In the genomic region with DNA sequence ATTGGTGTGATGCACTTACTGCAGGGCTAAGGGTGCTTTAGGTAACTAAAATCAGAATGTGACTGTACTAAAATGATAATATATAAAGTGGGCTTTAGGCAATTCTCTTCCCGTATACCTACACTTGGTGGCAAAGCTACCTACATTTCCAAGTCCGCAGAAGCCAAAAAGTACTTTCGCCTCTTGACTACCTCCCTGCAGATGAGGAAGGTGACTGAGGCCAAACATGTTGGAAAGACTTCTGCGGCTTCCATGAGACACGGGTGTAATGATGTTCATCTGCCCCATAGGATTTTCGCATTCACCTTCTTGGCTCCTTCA, we compare ENCODE assay signal across 8 mouse cellular contexts. TPM values are rescaled to one million over a fixed set of nuclear protein-coding genes. Genes with fewer than 3 reads are reported as not detected.
A peak's percentile ranks its signal among the peaks of the same experiment; 100 is the strongest.
DNase-seq lines count a peak whose midpoint lies in the region; ATAC-seq and TF ChIP-seq lines count a peak whose summit lies in the region.

No protein-coding gene starts in this region.

- TF ChIP-seq CTCF in G1E (IDR thresholded peaks at IDR 0.05; ENCODE audit: low read depth, low read length), result no peak

- H3K27ac ChIP-seq in heart, embryonic 12.5 days (ENCODE audit: poor library complexity, severe bottlenecking), result peak overlapping the region; percentile 60
- peak overlapping the region; percentile 95 for H3K27ac ChIP-seq in hindbrain, embryonic 10.5 days

- DNase-seq in heart, postnatal 36 days, result no peak
- DNase-seq in G1E (ENCODE audit: low spot score), result no peak
- DNase-seq in hindbrain, embryonic 10.5 days (ENCODE audit: low spot score), result no peak
- DNase-seq in lung, postnatal 36 days, result peak; percentile 15
- no peak for DNase-seq in cerebellum, adult 11 months
- no peak for DNase-seq in left cerebral cortex, adult 11 months (ENCODE audit: low spot score)

- WGBS in heart, embryonic 12.5 days, result 13% methylated on average over 6 of the region's 6 CpGs
- 12% methylated on average over 6 of the region's 6 CpGs for WGBS in hindbrain, embryonic 10.5 days

- peaks cover 14% of the 10 kb centered on the region for H3K36me3 ChIP-seq in heart, embryonic 12.5 days
- peaks cover 28% of the 10 kb centered on the region for H3K36me3 ChIP-seq in G1E (replicated peaks)
- H3K36me3 ChIP-seq in hindbrain, embryonic 10.5 days, result peaks cover 20% of the 10 kb centered on the region

- H3K9me3 ChIP-seq in heart, embryonic 12.5 days (replicated peaks), result no peaks in the 10 kb centered on the region
- no peaks in the 10 kb centered on the region for H3K9me3 ChIP-seq in G1E (replicated peaks)
- no peaks in the 10 kb centered on the region for H3K9me3 ChIP-seq in hindbrain, embryonic 10.5 days

- peak overlapping the region; percentile 96 for H3K4me3 ChIP-seq in heart, embryonic 12.5 days
- peak overlapping the region; percentile 75 for H3K4me3 ChIP-seq in G1E (ENCODE audit: low read depth, low read length)
- peak overlapping the region; percentile 95 for H3K4me3 ChIP-seq in hindbrain, embryonic 10.5 days

- H3K4me2 ChIP-seq in heart, embryonic 12.5 days, result peak overlapping the region; percentile 86

- H3K27me3 ChIP-seq in heart, embryonic 12.5 days (replicated peaks), result no peaks in the 10 kb centered on the region
- H3K27me3 ChIP-seq in G1E (ENCODE audit: insufficient read depth, low read length), result peaks cover 15% of the 10 kb centered on the region
- no peaks in the 10 kb centered on the region for H3K27me3 ChIP-seq in hindbrain, embryonic 10.5 days (ENCODE audit: insufficient read depth, poor library complexity, severe bottlenecking)

- H3K4me1 ChIP-seq in heart, embryonic 12.5 days (replicated peaks), result peaks cover 41% of the 10 kb centered on the region
- peaks cover 17% of the 10 kb centered on the region for H3K4me1 ChIP-seq in G1E (ENCODE audit: insufficient read depth, low read depth, low read length)
- peaks cover 50% of the 10 kb centered on the region for H3K4me1 ChIP-seq in hindbrain, embryonic 10.5 days (replicated peaks)

- intact Hi-C loops in heart, postnatal 36 days (cut with DNase I), result loop anchor here (5.0 to 10.0 kb wide), 3 partner anchors 44 to 272 kb away; no protein-coding TSS in a partner anchor

- H3K9ac ChIP-seq in heart, embryonic 12.5 days, result peak overlapping the region; percentile 92

- ATAC-seq in heart, embryonic 12.5 days (ENCODE audit: insufficient number of reproducible peaks, low FRiP score), result no peak
- no peak for ATAC-seq in G1E (ENCODE audit: extremely low read depth, insufficient number of reproducible peaks, low FRiP score, poor library complexity, severe bottlenecking)
- ATAC-seq in megakaryocyte-erythroid progenitor cell, adult 5-6 weeks (replicated peaks; ENCODE audit: low FRiP score, low TSS enrichment, poor library complexity, severe bottlenecking), result no peak

RNA-seq across cellular contexts. Expression of gene Sort1, which starts 0.7 kb away (rescaled TPM):
- polyA plus RNA-seq in heart, embryonic 12.5 days (2016; fragmentation: Nextera tagmentation; extraction: Ambion mirVana), result 31.9 and 32.4 TPM in 2 replicates
- 10 to 100 TPM; 18.7 to 20.3 TPM for total RNA-seq in heart, postnatal 36 days (2021)
- 4.1 and 5.2 TPM in 2 replicates for total RNA-seq in G1E (2014; fragmentation: Nextera tagmentation)
- total RNA-seq in G1E (2017), result 2.3 TPM in 2 replicates
- 1.1 and 1.3 TPM in 2 replicates for polyA plus RNA-seq in G1E (2012)
- polyA plus RNA-seq in hindbrain, embryonic 10.5 days (2016; fragmentation: Nextera tagmentation; extraction: Ambion mirVana), result 15.9 and 19.7 TPM in 2 replicates
- total RNA-seq in megakaryocyte-erythroid progenitor cell, adult 5-6 weeks (2014; fragmentation: Nextera tagmentation), result 4.5 and 7.6 TPM in 2 replicates
- total RNA-seq in megakaryocyte-erythroid progenitor cell, adult 5-6 weeks (2017), result 5.8 and 7.7 TPM in 2 replicates

RNA-seq across cellular contexts. Expression of gene Psma5, which starts 26.5 kb away (rescaled TPM):
- polyA plus RNA-seq in heart, embryonic 12.5 days (2016; fragmentation: Nextera tagmentation; extraction: Ambion mirVana), result 193 and 194 TPM in 2 replicates
- 10 to 100 TPM; 54.3 to 55.2 TPM for total RNA-seq in heart, postnatal 36 days (2021)
- 57.5 and 59.5 TPM in 2 replicates for total RNA-seq in G1E (2014; fragmentation: Nextera tagmentation)
- 297 and 331 TPM in 2 replicates for total RNA-seq in G1E (2017)
- polyA plus RNA-seq in G1E (2012), result 3.8 and 4.9 TPM in 2 replicates
- polyA plus RNA-seq in hindbrain, embryonic 10.5 days (2016; fragmentation: Nextera tagmentation; extraction: Ambion mirVana), result 296 and 335 TPM in 2 replicates
- total RNA-seq in megakaryocyte-erythroid progenitor cell, adult 5-6 weeks (2014; fragmentation: Nextera tagmentation), result 223 and 248 TPM in 2 replicates
- 358 and 414 TPM in 2 replicates for total RNA-seq in megakaryocyte-erythroid progenitor cell, adult 5-6 weeks (2017)

RNA-seq across cellular contexts. Expression of gene Sypl2, which starts 56.8 kb away (rescaled TPM):
- 3.2 and 3.3 TPM in 2 replicates for polyA plus RNA-seq in heart, embryonic 12.5 days (2016; fragmentation: Nextera tagmentation; extraction: Ambion mirVana)
- total RNA-seq in heart, postnatal 36 days (2021), result under 1 TPM; 0.70 to 0.80 TPM
- not detected in 2 replicates for total RNA-seq in G1E (2014; fragmentation: Nextera tagmentation)
- 0.06 and 0.11 TPM in 2 replicates for total RNA-seq in G1E (2017)
- not detected in 2 replicates for polyA plus RNA-seq in G1E (2012)
- 1.0 TPM in 2 replicates for polyA plus RNA-seq in hindbrain, embryonic 10.5 days (2016; fragmentation: Nextera tagmentation; extraction: Ambion mirVana)
- not detected in 2 replicates for total RNA-seq in megakaryocyte-erythroid progenitor cell, adult 5-6 weeks (2014; fragmentation: Nextera tagmentation)
- not detected in 2 replicates for total RNA-seq in megakaryocyte-erythroid progenitor cell, adult 5-6 weeks (2017)
